Mouse (Mus musculus): ENCODE results near the gene Spsb4.

DNA sequence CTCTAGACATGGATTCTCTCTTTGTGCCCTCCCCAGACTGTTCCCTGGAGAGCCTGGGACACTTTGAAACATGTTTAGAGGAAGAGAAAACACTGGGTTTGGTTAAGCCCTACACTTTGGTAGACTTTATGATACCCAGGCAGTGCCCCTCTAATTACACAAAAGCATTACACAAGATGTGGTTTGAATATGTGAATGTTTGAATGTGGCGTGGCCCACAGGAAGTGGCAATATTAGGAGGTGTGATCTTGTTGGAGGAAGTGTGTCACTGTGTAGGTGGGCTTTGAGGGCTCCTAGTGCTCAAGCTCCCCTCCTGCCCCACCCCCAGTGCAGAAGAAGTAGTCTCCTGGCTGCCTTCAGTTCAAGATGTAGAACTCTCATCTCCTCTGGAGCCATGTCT, 122.0 kb downstream of the Spsb4 start:
- no peak for TF ChIP-seq POLR2A (IDR thresholded peaks at IDR 0.05; ENCODE audit: control insufficient read depth in 1 of 2, insufficient read depth in 1 of 2, low read depth in 1 of 2, low read length in 2 of 2, poor library complexity in 1 of 2)
- no peak for TF ChIP-seq GATA1 (IDR thresholded peaks at IDR 0.05; ENCODE audit: low read depth, low read length)
- TF ChIP-seq HCFC1 (IDR thresholded peaks at IDR 0.05; ENCODE audit: low read depth, low read length), result no peak
- TF ChIP-seq USF1 (IDR thresholded peaks at IDR 0.05; ENCODE audit: low read depth, low read length), result no peak
- no peak for TF ChIP-seq CTCF (IDR thresholded peaks at IDR 0.05 in 2 of 3, conservative IDR thresholded peaks at IDR 0.05 in 1 of 3; ENCODE audit: control insufficient read depth in 1 of 3, insufficient read depth in 1 of 3, low read depth in 2 of 3, low read length in 3 of 3, poor library complexity in 1 of 3, severe bottlenecking in 1 of 3)
- no peak for TF ChIP-seq MAFK (IDR thresholded peaks at IDR 0.05; ENCODE audit: borderline replicate concordance, low read depth, low read length)
- no peak for TF ChIP-seq ETS1 (IDR thresholded peaks at IDR 0.05; ENCODE audit: low read depth, low read length)
- TF ChIP-seq TBP (IDR thresholded peaks at IDR 0.05; ENCODE audit: low read depth, low read length), result no peak
- no peak for TF ChIP-seq POLR2AphosphoS2 (IDR thresholded peaks at IDR 0.05; ENCODE audit: low read length)
- no peak for TF ChIP-seq CHD2 (IDR thresholded peaks at IDR 0.05; ENCODE audit: low read length)

Measured in MEL (cell line).